Mouse (Mus musculus) urinary bladder, postnatal 14 days (tissue): ENCODE results near the gene Cdan1.

ENCODE experiments used
- DNase-seq: peaks from one replicate; pipeline ENCODE4 v3.0.0; 2021; ENCODE audit warnings: low spot score

Gene Cdan1

GRCm38 (mm10) chr2:120745496-120745895 is 104.4 kb downstream of the Cdan1 start:
- no peak for DNase-seq

GRCm38 (mm10) chr2:120731877-120732530 is 117.9 kb downstream of the Cdan1 start:
- no peak for DNase-seq

GRCm38 (mm10) chr2:120731167-120731862 is 118.6 kb downstream of the Cdan1 start:
- DNase-seq, result peak; percentile 95

- DNase-seq, result peak; percentile 18
Measured at GRCm38 (mm10) chr2:120730639-120731166, 119.2 kb downstream of the Cdan1 start.

- no peak for DNase-seq
Measured at GRCm38 (mm10) chr2:120729775-120730585, 119.9 kb downstream of the Cdan1 start.

GRCm38 (mm10) chr2:120724176-120724575 is 125.8 kb downstream of the Cdan1 start:
- no peak for DNase-seq

GRCm38 (mm10) chr2:120723621-120724020 is 126.3 kb downstream of the Cdan1 start:
- no peak for DNase-seq

- DNase-seq, result no peak
Measured at GRCm38 (mm10) chr2:120722491-120722890, 127.4 kb downstream of the Cdan1 start.

- DNase-seq, result no peak
Measured at GRCm38 (mm10) chr2:120721911-120722310, 128.0 kb downstream of the Cdan1 start.

GRCm38 (mm10) chr2:120720821-120721220 is 129.1 kb downstream of the Cdan1 start:
- DNase-seq, result no peak

GRCm38 (mm10) chr2:120718496-120718895 is 131.4 kb downstream of the Cdan1 start:
- DNase-seq, result no peak

- no peak for DNase-seq
Measured at GRCm38 (mm10) chr2:120713441-120713840, 136.5 kb downstream of the Cdan1 start.

GRCm38 (mm10) chr2:120710948-120711347 is 139.0 kb downstream of the Cdan1 start:
- no peak for DNase-seq

GRCm38 (mm10) chr2:120710154-120710553 is 139.8 kb downstream of the Cdan1 start:
- DNase-seq, result no peak

GRCm38 (mm10) chr2:120707041-120707440 is 142.9 kb downstream of the Cdan1 start:
- no peak for DNase-seq

GRCm38 (mm10) chr2:120702675-120703074 is 147.3 kb downstream of the Cdan1 start:
- no peak for DNase-seq

GRCm38 (mm10) chr2:120700379-120700885 is 149.5 kb downstream of the Cdan1 start:
- DNase-seq, result no peak

GRCm38 (mm10) chr2:120697767-120698166 is 152.2 kb downstream of the Cdan1 start:
- no peak for DNase-seq

- peak; percentile 43 for DNase-seq
Measured at GRCm38 (mm10) chr2:120681151-120681550, 168.8 kb downstream of the Cdan1 start.

- no peak for DNase-seq
Measured at GRCm38 (mm10) chr2:120670253-120670652, 179.7 kb downstream of the Cdan1 start.

GRCm38 (mm10) chr2:120667446-120667845 is 182.5 kb downstream of the Cdan1 start:
- no peak for DNase-seq
